Mouse (Mus musculus): ENCODE results near the gene Sox15.

The Sox15 gene

GRCm38 (mm10) chr11:69633128-69633866 lies 21.8 kb upstream of the Sox15 start:
- no peak for DNase-seq (ENCODE audit: low read depth, low spot score)

- DNase-seq (ENCODE audit: low read depth, low spot score), result no peak
Measured at GRCm38 (mm10) chr11:69635471-69635870, 19.6 kb upstream of the Sox15 start.

- DNase-seq (ENCODE audit: low read depth, low spot score), result no peak
Measured at GRCm38 (mm10) chr11:69645860-69646259, 9.3 kb upstream of the Sox15 start.

GRCm38 (mm10) chr11:69653399-69653798 lies 1.7 kb upstream of the Sox15 start:
- no peak for DNase-seq (ENCODE audit: low read depth, low spot score)

GRCm38 (mm10) chr11:69654760-69655159 lies 354 bp upstream of the Sox15 start:
- no peak for DNase-seq (ENCODE audit: low read depth, low spot score)

- no peak for DNase-seq (ENCODE audit: low read depth, low spot score)
Measured at GRCm38 (mm10) chr11:69656065-69656455, 946 bp downstream of the Sox15 start.

GRCm38 (mm10) chr11:69656617-69657461 lies 1.7 kb downstream of the Sox15 start:
- DNase-seq (ENCODE audit: low read depth, low spot score), result peak; percentile 63

GRCm38 (mm10) chr11:69657462-69657881 lies 2.4 kb downstream of the Sox15 start:
- DNase-seq (ENCODE audit: low read depth, low spot score), result no peak

GRCm38 (mm10) chr11:69661221-69661881 lies 6.2 kb downstream of the Sox15 start:
- DNase-seq (ENCODE audit: low read depth, low spot score), result no peak

GRCm38 (mm10) chr11:69662213-69662966 lies 7.3 kb downstream of the Sox15 start, which contains the start of gene Mpdu1:
TSS of gene Mpdu1 (minus strand) at chr11:69662642.
- peak; percentile 99 for DNase-seq (ENCODE audit: low read depth, low spot score)

GRCm38 (mm10) chr11:69662967-69663671 lies 8.0 kb downstream of the Sox15 start:
- DNase-seq (ENCODE audit: low read depth, low spot score), result no peak

- peak; percentile 42 for DNase-seq (ENCODE audit: low read depth, low spot score)
Measured at GRCm38 (mm10) chr11:69663795-69664194, 8.7 kb downstream of the Sox15 start.

GRCm38 (mm10) chr11:69664841-69665240 lies 9.7 kb downstream of the Sox15 start:
- DNase-seq (ENCODE audit: low read depth, low spot score), result no peak

- DNase-seq (ENCODE audit: low read depth, low spot score), result no peak
Measured at GRCm38 (mm10) chr11:69665457-69665960, 10.4 kb downstream of the Sox15 start.

GRCm38 (mm10) chr11:69665961-69666664 lies 11.0 kb downstream of the Sox15 start, which contains the start of gene Cd68:
TSS of gene Cd68 (minus strand) at chr11:69666153.
- peak; percentile 91 for DNase-seq (ENCODE audit: low read depth, low spot score)

GRCm38 (mm10) chr11:69666665-69667005 lies 11.5 kb downstream of the Sox15 start:
- no peak for DNase-seq (ENCODE audit: low read depth, low spot score)

GRCm38 (mm10) chr11:69670786-69671725 lies 15.9 kb downstream of the Sox15 start:
- DNase-seq (ENCODE audit: low read depth, low spot score), result peak; percentile 99

- DNase-seq (ENCODE audit: low read depth, low spot score), result no peak
Measured at GRCm38 (mm10) chr11:69671726-69672124, 16.6 kb downstream of the Sox15 start.

GRCm38 (mm10) chr11:69672211-69672706 lies 17.1 kb downstream of the Sox15 start, which contains the start of gene Eif4a1:
TSS of gene Eif4a1 (minus strand) at chr11:69672423.
- DNase-seq (ENCODE audit: low read depth, low spot score), result peak; percentile 100

All from brain, adult 2 months (tissue).